Mouse (Mus musculus): ENCODE measurements around the gene Mest. TPM values are rescaled to one million over a fixed set of nuclear protein-coding genes. Genes with fewer than 3 reads are reported as not detected.

Mest gene
- total RNA-seq, 2 experiments from 2014 or later = 0.12 TPM; not detected in 1

GRCm38 (mm10) chr6:30703977-30704602, 19.3 kb upstream of the Mest start:
- no peak for ATAC-seq (replicated peaks; ENCODE audit: poor library complexity)

DNA sequence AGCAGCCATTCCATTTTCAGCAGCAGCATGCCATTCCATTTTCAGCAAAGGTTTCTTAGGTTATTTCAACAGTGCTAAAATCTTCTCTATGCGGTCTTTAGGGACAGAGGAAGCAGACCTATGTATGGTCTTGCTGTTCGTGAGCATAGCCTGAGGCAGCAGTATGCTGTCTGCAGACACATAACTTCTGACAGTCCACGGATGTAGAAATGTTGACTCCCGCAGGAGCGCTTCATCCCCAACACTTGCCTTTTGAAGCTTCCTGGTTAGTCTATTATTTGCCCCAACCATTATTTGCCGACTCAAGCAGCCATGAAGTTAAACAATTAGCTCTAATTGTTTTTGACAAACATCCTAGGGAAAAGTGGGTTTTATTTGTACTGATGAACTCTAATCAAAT, 14.2 kb upstream of the Mest start:
- no peak for ATAC-seq (replicated peaks; ENCODE audit: poor library complexity)

- no peak for ATAC-seq (replicated peaks; ENCODE audit: poor library complexity)
Measured at GRCm38 (mm10) chr6:30710371-30711364, 12.7 kb upstream of the Mest start.

GRCm38 (mm10) chr6:30711365-30711763, 12.0 kb upstream of the Mest start:
- ATAC-seq (replicated peaks; ENCODE audit: poor library complexity) = no peak

GRCm38 (mm10) chr6:30712484-30712883, 10.9 kb upstream of the Mest start:
- no peak for ATAC-seq (replicated peaks; ENCODE audit: poor library complexity)

- no peak for ATAC-seq (replicated peaks; ENCODE audit: poor library complexity)
Measured at GRCm38 (mm10) chr6:30713455-30713854, 9.9 kb upstream of the Mest start.

DNA sequence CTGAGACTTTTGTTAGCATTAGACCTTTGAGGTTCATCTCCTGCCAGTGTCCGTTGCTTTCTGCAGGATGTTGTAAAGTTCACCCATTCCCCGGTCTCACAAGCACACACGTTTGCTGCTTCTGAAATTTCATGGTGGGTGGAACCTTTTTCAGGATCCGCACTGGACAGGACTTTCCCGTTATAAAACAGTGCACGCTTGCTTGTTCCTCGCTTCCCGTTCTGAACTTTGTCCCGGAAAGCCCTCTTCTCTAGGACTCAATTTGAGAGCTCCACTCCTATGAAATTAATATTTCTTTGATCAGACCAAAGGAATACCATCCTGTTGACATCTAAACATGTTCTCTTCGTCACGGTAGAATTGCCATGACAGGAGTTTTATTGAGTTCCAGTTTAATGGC, 9.5 kb upstream of the Mest start:
- no peak for ATAC-seq (replicated peaks; ENCODE audit: poor library complexity)

- ATAC-seq (replicated peaks; ENCODE audit: poor library complexity) = no peak
Measured at GRCm38 (mm10) chr6:30714891-30715471, 8.4 kb upstream of the Mest start.

DNA sequence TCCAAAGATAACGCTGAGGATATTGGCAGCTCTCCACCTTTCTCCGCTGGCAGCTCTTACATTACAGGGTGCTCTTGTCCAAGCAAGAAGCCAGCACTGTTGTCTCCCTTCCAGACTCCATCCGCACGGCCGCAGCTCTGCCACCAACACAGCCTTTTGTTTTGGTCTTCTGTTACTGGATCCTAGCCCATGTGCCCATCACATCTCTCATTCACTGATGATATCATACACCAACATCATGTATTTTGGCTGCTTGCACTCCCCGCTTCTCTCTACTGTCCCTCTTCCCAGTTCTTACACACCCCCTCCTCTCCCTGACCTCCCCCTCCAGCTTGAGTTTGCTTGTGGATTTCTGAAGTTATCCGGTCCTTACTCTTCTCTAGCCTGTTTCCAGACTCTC, 6.6 kb upstream of the Mest start:
- ATAC-seq (replicated peaks; ENCODE audit: poor library complexity) = no peak

DNA sequence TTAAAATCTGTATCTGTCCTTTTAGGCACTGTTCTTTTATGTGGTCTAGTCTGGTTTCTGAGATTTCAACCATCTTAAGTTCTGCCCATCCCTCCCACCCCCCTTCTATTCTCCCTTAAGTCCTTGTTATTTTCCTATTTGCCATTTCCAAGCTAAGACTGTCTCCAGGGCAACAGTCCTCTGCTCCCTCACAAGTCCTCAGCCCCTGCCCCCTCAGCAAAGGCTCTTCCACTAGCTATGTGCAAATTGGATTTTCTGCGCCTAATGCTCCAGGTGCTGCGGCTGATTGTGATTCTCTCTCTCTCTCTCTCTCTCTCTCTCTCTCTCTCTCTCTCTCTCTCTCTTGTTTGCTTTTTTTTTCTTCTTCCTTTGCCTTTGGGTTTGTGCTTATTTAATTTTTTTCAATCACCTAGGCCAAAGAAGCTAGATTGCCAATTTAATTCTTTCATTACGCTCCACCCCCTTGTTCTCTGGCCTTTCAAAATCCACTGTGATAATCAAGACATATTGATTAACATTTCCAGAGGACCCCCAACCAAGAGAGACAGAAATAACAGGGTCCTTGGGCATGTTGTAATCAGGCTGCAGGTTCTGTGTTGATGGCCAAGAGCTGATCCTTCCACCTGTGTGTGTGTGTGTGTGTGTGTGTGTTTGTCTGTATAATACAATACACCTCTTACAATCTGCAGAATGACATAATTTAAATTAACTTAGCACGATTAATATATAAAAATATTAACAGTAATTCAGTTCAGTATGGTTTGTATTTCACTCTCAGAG, 772 bp upstream of the Mest start:
- no peak for ATAC-seq (replicated peaks; ENCODE audit: poor library complexity)

- no peak for ATAC-seq (replicated peaks; ENCODE audit: poor library complexity)
Measured at GRCm38 (mm10) chr6:30730301-30730971, 7.1 kb downstream of the Mest start.

GRCm38 (mm10) chr6:30732571-30733130, 9.3 kb downstream of the Mest start:
- no peak for ATAC-seq (replicated peaks; ENCODE audit: poor library complexity)

DNA sequence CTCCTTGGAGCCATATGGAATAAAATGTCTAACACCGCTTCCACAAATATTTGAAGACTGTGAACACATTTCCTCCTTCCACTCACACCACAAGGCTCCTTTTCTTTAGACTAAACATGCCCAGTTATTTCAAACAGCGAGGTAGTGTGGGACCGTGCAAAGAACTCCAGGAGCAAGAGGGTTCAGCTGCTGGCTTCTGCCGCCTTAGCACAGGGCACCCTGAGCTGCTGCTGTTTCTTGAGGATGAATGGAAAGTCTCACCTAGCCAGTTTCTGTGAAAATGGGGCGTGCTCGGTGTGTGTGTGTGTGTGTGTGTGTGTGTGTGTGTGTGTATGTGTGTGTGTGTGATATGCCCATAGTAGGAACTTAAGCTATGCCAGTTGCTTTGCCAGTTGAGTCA, 11.1 kb downstream of the Mest start:
- no peak for ATAC-seq (replicated peaks; ENCODE audit: poor library complexity)

DNA sequence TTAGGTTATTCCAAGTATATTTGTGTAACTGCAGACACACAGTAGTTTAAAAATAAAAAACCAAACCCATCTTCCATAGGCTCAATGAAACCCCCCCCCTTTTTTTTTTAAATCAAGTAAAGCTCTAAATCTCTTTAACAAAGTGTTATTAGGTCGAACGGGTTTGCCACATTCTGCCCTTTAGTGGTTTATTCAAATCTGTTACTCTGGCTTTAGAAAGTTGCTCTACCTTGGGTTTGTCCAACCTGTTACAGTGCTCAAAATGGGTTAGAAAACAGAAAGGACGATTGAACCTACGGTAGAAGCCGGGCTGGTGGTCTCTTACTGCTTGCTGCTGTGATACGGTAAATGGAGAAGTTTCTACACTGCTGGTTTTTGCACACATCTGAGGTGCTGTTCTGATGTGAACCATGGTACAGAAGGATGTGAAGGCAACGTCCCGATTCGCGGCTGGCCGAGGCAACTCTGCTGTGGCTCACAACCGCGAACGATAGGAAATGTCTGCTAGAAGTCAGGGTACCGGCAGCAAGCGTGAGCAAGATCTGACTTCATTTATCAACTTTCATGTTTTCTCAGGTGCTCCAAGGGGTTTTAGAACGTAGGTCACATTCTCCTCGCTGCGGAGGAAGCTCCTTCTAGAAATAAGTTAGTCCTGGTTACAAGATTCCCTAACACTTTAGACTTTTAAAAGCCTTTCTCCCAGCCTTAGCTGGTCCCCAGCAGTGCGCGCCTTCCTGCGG, 11.8 kb downstream of the Mest start:
- ATAC-seq (replicated peaks; ENCODE audit: poor library complexity) = no peak; the same call in 1 of the 2 replicates

- no peak for ATAC-seq (replicated peaks; ENCODE audit: poor library complexity)
Measured at GRCm38 (mm10) chr6:30735728-30736371, 12.5 kb downstream of the Mest start.

DNA sequence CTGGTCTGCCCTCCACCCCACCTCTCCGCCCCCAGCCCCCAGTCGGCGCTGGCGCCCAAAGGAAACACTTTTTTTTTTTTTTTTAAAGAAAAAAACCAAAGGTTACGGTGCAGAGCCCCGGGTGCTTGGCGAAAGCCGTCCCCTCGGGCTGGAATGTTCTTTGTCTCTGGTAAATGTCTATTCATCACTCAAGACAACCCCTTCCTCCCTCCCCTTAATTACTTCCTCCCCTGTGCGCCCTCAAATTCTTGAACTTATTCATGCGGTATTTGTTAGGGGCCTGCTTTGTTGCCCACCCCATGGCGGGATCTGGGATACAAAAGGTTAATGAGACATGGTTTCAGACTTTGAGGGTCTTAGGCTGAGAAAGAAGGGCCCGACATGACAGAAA, 13.0 kb downstream of the Mest start:
- no peak for ATAC-seq (replicated peaks; ENCODE audit: poor library complexity)

DNA sequence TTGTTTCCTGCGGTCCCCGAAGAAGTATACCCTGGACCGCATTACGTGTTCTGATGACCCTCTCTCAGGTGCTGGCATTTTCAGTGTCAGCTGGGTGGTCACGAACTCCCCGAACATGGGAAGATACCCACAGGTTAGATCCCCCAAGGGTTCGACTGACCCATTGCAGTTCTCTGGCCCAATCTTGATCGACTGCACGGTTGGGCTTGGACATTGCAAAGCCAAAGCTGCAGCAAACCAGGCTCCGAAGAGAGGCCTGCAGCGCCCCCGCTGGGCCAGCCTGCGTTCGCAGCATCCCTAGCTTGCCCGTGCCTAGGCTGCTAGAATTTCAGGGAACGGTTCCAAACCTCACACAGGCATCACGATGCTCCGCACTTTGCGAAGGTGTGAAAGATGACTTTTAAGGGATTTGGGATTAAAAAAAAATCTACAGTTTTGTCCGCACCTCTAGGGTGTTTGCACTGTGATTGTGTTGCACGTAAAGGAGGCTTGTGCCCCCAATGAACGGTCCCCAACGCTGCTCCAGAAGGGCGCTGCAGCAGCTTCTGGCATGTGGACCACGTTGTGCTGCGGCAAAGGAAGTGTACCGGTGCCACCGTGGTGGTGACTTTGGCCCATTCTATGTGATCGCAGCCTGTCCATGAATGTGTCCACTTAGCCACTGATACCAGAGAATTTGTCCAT, 13.7 kb downstream of the Mest start:
- ATAC-seq (replicated peaks; ENCODE audit: poor library complexity) = peak; percentile 70

Measured in megakaryocyte progenitor cell, adult 5-6 weeks (primary cell).